ENCODE assay signal across 16 mouse cellular contexts in the genomic region with DNA sequence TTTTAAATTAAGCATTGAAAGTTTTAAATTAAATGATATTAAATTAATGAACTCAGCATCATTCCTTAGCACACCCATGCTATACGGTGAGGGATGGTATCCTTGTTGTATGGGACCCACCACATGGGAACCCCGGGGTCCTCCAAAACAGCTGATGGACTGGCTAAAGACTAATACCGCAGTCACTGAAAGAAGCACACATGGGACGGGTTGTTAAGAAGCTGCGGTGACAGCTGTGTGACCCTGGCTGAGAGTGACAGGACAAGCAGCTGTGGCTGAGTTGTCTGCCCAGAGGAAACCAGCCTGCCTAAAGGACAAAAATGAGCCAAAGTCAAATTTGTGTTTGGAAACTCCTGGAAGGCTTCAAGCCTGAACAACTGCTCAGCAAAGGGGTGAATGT. TPM values are rescaled to one million over a fixed set of nuclear protein-coding genes. Genes with fewer than 3 reads are reported as not detected.
"Had no signal": no experiment of that assay in that cellular context is flagged by ENCODE, and none has a peak within 500 bp of the region (broad histone marks: within the 10 kb centered on the region; RNA-seq: fewer than 3 reads in every experiment).

No protein-coding gene starts in this region.

- ATAC-seq: lung, postnatal 0 days; midbrain, embryonic 13.5 days; midbrain, embryonic 15.5 days had no signal

- H3K9ac ChIP-seq: lung, embryonic 15.5 days; midbrain, embryonic 13.5 days; midbrain, embryonic 15.5 days; neural tube, embryonic 12.5 days had no signal

- DNase-seq: lung, adult 2 months; lung, postnatal 14 days; lung, postnatal 36 days; right cerebral cortex, postnatal 14 days; thymus, adult 18-20 months; thymus, postnatal 14 days; thymus, postnatal 36 days had no signal

- H3K4me3 ChIP-seq: lung, embryonic 15.5 days; megakaryocyte, embryonic 14.5 days; midbrain, embryonic 13.5 days; midbrain, embryonic 15.5 days; neural tube, embryonic 12.5 days had no signal

- H3K4me2 ChIP-seq: lung, embryonic 15.5 days; midbrain, embryonic 11.5 days; midbrain, embryonic 13.5 days; midbrain, embryonic 15.5 days; neural tube, embryonic 12.5 days had no signal

- H3K27me3 ChIP-seq: lung, embryonic 15.5 days; megakaryocyte, embryonic 14.5 days; midbrain, embryonic 13.5 days; midbrain, embryonic 15.5 days; neural tube, embryonic 12.5 days had no signal

- H3K36me3 ChIP-seq: lung, embryonic 15.5 days; midbrain, embryonic 13.5 days; midbrain, embryonic 15.5 days; neural tube, embryonic 12.5 days had no signal

- H3K27ac ChIP-seq: lung, embryonic 15.5 days; macrophage; midbrain, embryonic 13.5 days; midbrain, embryonic 15.5 days; neural tube, embryonic 12.5 days had no signal

- H3K9me3 ChIP-seq: lung, embryonic 15.5 days; megakaryocyte, embryonic 14.5 days; midbrain, embryonic 13.5 days; midbrain, embryonic 15.5 days; neural tube, embryonic 12.5 days had no signal

RNA-seq across cellular contexts. Expression of a gene that starts 8.6 kb away (rescaled TPM):
- polyA plus RNA-seq: macrophage had no signal

RNA-seq across cellular contexts. Expression of a gene that starts 45.4 kb away (rescaled TPM):
- polyA plus RNA-seq: macrophage; midbrain, embryonic 11.5 days; stomach, embryonic 16.5 days had no signal
